Comparison of ENCODE assay signal across 9 mouse cellular contexts in genomic region chr6:112401953-112402683, GRCm38 (mm10). TPM values are rescaled to one million over a fixed set of nuclear protein-coding genes. Genes with fewer than 3 reads are reported as not detected.
DNase-seq lines count a peak whose midpoint lies in the region; ATAC-seq lines count a peak whose summit lies in the region.
"Had no signal": no experiment of that assay in that cellular context is flagged by ENCODE, and none has a peak within 500 bp of the region (broad histone marks: within the 10 kb centered on the region; RNA-seq: fewer than 3 reads in every experiment).

No protein-coding gene starts in this region.

- WGBS in hindbrain, embryonic 16.5 days, result 71% methylated on average over 12 of the region's 12 CpGs
- WGBS in hindbrain, embryonic 10.5 days, result 84% methylated on average over 12 of the region's 12 CpGs
- 78% methylated on average over 12 of the region's 12 CpGs for WGBS in embryonic facial prominence, embryonic 13.5 days
- 15% methylated on average over 12 of the region's 12 CpGs for WGBS in heart, embryonic 14.5 days

- H3K4me2 ChIP-seq in hindbrain, embryonic 16.5 days (ENCODE audit: low read length), result no peak overlapping the region
- H3K4me2 ChIP-seq in embryonic facial prominence, embryonic 13.5 days, result no peak overlapping the region
- peak overlapping the region; percentile 12; the same call in 1 of the 2 replicates for H3K4me2 ChIP-seq in heart, embryonic 14.5 days (ENCODE audit: low read length)

- no peaks in the 10 kb centered on the region for H3K27me3 ChIP-seq in hindbrain, embryonic 16.5 days (replicated peaks; ENCODE audit: control insufficient read depth, insufficient read depth, low read length)
- no peaks in the 10 kb centered on the region for H3K27me3 ChIP-seq in hindbrain, embryonic 10.5 days (ENCODE audit: insufficient read depth, poor library complexity, severe bottlenecking)
- H3K27me3 ChIP-seq in embryonic facial prominence, embryonic 13.5 days, result no peaks in the 10 kb centered on the region
- no peaks in the 10 kb centered on the region for H3K27me3 ChIP-seq in heart, embryonic 14.5 days (ENCODE audit: control insufficient read depth, insufficient read depth, low read length)

- H3K36me3 ChIP-seq in hindbrain, embryonic 16.5 days (ENCODE audit: control insufficient read depth, insufficient read depth, low read length), result no peaks in the 10 kb centered on the region
- H3K36me3 ChIP-seq in hindbrain, embryonic 10.5 days, result no peaks in the 10 kb centered on the region
- no peaks in the 10 kb centered on the region for H3K36me3 ChIP-seq in embryonic facial prominence, embryonic 13.5 days
- H3K36me3 ChIP-seq in heart, embryonic 14.5 days (ENCODE audit: control insufficient read depth, insufficient read depth, low read length), result no peaks in the 10 kb centered on the region
- H3K36me3 ChIP-seq: G1E had no signal

- H3K27ac ChIP-seq in hindbrain, embryonic 16.5 days (ENCODE audit: low read depth, low read length), result no peak overlapping the region
- no peak overlapping the region for H3K27ac ChIP-seq in hindbrain, embryonic 10.5 days
- no peak overlapping the region for H3K27ac ChIP-seq in embryonic facial prominence, embryonic 13.5 days
- H3K27ac ChIP-seq in heart, embryonic 14.5 days (replicated peaks in 1 of 2; ENCODE audit: control insufficient read depth in 1 of 2, insufficient read depth in 1 of 2, low read depth in 2 of 2, low read length in 2 of 2), result peak overlapping the region; percentile 93 to 96

- no peaks in the 10 kb centered on the region; the same call in 1 of the 2 replicates for H3K4me1 ChIP-seq in hindbrain, embryonic 16.5 days (ENCODE audit: control insufficient read depth, insufficient read depth, low read depth, low read length)
- no peaks in the 10 kb centered on the region for H3K4me1 ChIP-seq in hindbrain, embryonic 10.5 days (replicated peaks)
- no peaks in the 10 kb centered on the region for H3K4me1 ChIP-seq in embryonic facial prominence, embryonic 13.5 days
- peaks cover 34 to 41% of the 10 kb centered on the region in 2 experiments for H3K4me1 ChIP-seq in heart, embryonic 14.5 days (ENCODE audit: control insufficient read depth in 2 of 2, insufficient read depth in 2 of 2, low read length in 2 of 2)

- no peak for DNase-seq in hindbrain, embryonic 10.5 days (ENCODE audit: low spot score)
- DNase-seq in layer of hippocampus, adult 8-10 months (ENCODE audit: low spot score in 2 of 2), result peak; percentile 32 to 41
- peak; percentile 95 for DNase-seq in lung, postnatal 10 days
- DNase-seq in testis, postnatal 10 days (ENCODE audit: low spot score), result peak; percentile 73
- DNase-seq in cerebellum, postnatal 4 days (ENCODE audit: low spot score in 2 of 2), result no peak

- no peak overlapping the region for H3K9ac ChIP-seq in hindbrain, embryonic 16.5 days (ENCODE audit: low read depth, low read length)
- no peak overlapping the region for H3K9ac ChIP-seq in embryonic facial prominence, embryonic 13.5 days
- H3K9ac ChIP-seq in heart, embryonic 14.5 days (ENCODE audit: low read length), result peak overlapping the region; percentile 44

- H3K9me3 ChIP-seq in hindbrain, embryonic 16.5 days (ENCODE audit: control insufficient read depth, low read length), result no peaks in the 10 kb centered on the region
- H3K9me3 ChIP-seq in hindbrain, embryonic 10.5 days, result 0 out of 2 replicates have a peak, but pooled peaks cover 3% of the 10 kb centered on the region
- no peaks in the 10 kb centered on the region for H3K9me3 ChIP-seq in embryonic facial prominence, embryonic 13.5 days
- H3K9me3 ChIP-seq in heart, embryonic 14.5 days (ENCODE audit: control insufficient read depth, low read length), result no peaks in the 10 kb centered on the region

- peak; percentile 64; the same call in 1 of the 2 replicates for ATAC-seq in hindbrain, embryonic 16.5 days
- ATAC-seq in embryonic facial prominence, embryonic 13.5 days (ENCODE audit: insufficient number of reproducible peaks, insufficient read depth, low FRiP score, low TSS enrichment, low read depth), result peak; percentile 69
- peak; percentile 95 for ATAC-seq in heart, embryonic 14.5 days (ENCODE audit: insufficient number of reproducible peaks, insufficient read depth, low FRiP score, low read depth)

- H3K4me3 ChIP-seq in hindbrain, embryonic 16.5 days (ENCODE audit: low read length), result no peak overlapping the region
- no peak overlapping the region for H3K4me3 ChIP-seq in hindbrain, embryonic 10.5 days
- H3K4me3 ChIP-seq in embryonic facial prominence, embryonic 13.5 days, result no peak overlapping the region
- no peak overlapping the region for H3K4me3 ChIP-seq in heart, embryonic 14.5 days (ENCODE audit: control insufficient read depth in 1 of 2, insufficient read depth in 1 of 2, low read depth in 1 of 2, low read length in 2 of 2)

RNA-seq across cellular contexts. Expression of gene Ssu2, which starts 14.3 kb away (rescaled TPM):
- polyA plus RNA-seq in hindbrain, embryonic 16.5 days (2015; fragmentation: Nextera tagmentation; extraction: Ambion mirVana), result 0.19 and 0.39 TPM in 2 replicates
- 0.55 and 0.57 TPM in 2 replicates for polyA plus RNA-seq in hindbrain, embryonic 10.5 days (2016; fragmentation: Nextera tagmentation; extraction: Ambion mirVana)
- polyA plus RNA-seq in embryonic facial prominence, embryonic 13.5 days (2015; fragmentation: Nextera tagmentation; extraction: Ambion mirVana), result 2.0 and 2.1 TPM in 2 replicates
- polyA plus RNA-seq in heart, embryonic 14.5 days (2014; fragmentation: Nextera tagmentation; extraction: Ambion mirVana), result 2.8 and 3.3 TPM in 2 replicates
- under 1 TPM in 2 of 4 experiments, not detected in 2; 0.53 to 0.63 TPM for total RNA-seq in layer of hippocampus, adult 8-10 months (2022)
- total RNA-seq: G1E had no signal
- polyA plus RNA-seq: G1E had no signal

RNA-seq across cellular contexts. Expression of gene Cav3, which starts 57.2 kb away (rescaled TPM):
- 2.3 TPM in 1 of 2 replicates, not detected in the other for polyA plus RNA-seq in hindbrain, embryonic 16.5 days (2015; fragmentation: Nextera tagmentation; extraction: Ambion mirVana)
- not detected in 2 replicates for polyA plus RNA-seq in hindbrain, embryonic 10.5 days (2016; fragmentation: Nextera tagmentation; extraction: Ambion mirVana)
- polyA plus RNA-seq in embryonic facial prominence, embryonic 13.5 days (2015; fragmentation: Nextera tagmentation; extraction: Ambion mirVana), result 1.6 and 2.7 TPM in 2 replicates
- 108 and 116 TPM in 2 replicates for polyA plus RNA-seq in heart, embryonic 14.5 days (2014; fragmentation: Nextera tagmentation; extraction: Ambion mirVana)
- 1 to 10 TPM in 1 of 4 experiments, under 1 TPM in 3; 0.37 to 1.0 (median 0.43) TPM for total RNA-seq in layer of hippocampus, adult 8-10 months (2022)
- total RNA-seq: G1E had no signal
- polyA plus RNA-seq: G1E had no signal

Comparison
In these comparisons a context has a peak if more than half of its experiments do, and no peak if none do; other contexts are left out.
1. H3K27ac ChIP-seq: peak in heart, embryonic 14.5 days (2 of 2); none in hindbrain, embryonic 16.5 days (single experiment), hindbrain, embryonic 10.5 days (single experiment) and embryonic facial prominence, embryonic 13.5 days (single experiment).
2. DNase-seq: peak in layer of hippocampus, adult 8-10 months (2 of 2), lung, postnatal 10 days (single experiment) and testis, postnatal 10 days (single experiment); none in hindbrain, embryonic 10.5 days (single experiment) and cerebellum, postnatal 4 days (0 of 2).
3. RNA of gene Cav3, which starts 57.2 kb away (polyA plus RNA-seq): 108 to 116 TPM in heart, embryonic 14.5 days; 1.6 to 2.7 TPM in embryonic facial prominence, embryonic 13.5 days, 2.3 TPM in hindbrain, embryonic 16.5 days and not detected in hindbrain, embryonic 10.5 days; every median in the first group is over 10 times any median in the second.
4. Peak in every context shown above with its lines, with median percentiles within 50 percentile points of each other: ATAC-seq.